8 mouse cellular contexts compared by ENCODE assay signal in genomic region chr1:90205223-90205622, GRCm38 (mm10). TPM values are rescaled to one million over a fixed set of nuclear protein-coding genes. Genes with fewer than 3 reads are reported as not detected.
A peak's percentile ranks its signal among the peaks of the same experiment; 100 is the strongest.
DNase-seq lines count a peak whose midpoint lies in the region; ATAC-seq and TF ChIP-seq lines count a peak whose summit lies in the region.

No protein-coding gene starts in this region.

- TF ChIP-seq RAD21 in CH12.LX (IDR thresholded peaks at IDR 0.05; ENCODE audit: low read depth, low read length), result peak; percentile 84

- H3K36me3 ChIP-seq in CH12.LX (replicated peaks in 1 of 2; ENCODE audit: control insufficient read depth in 1 of 2, insufficient read depth in 1 of 2, low read length in 1 of 2), result peaks cover under 1 to 33% of the 10 kb centered on the region in 2 experiments
- no peaks in the 10 kb centered on the region for H3K36me3 ChIP-seq in hindbrain, postnatal 0 days (ENCODE audit: insufficient read depth, low read length)
- peaks cover 11% of the 10 kb centered on the region; the same call in 1 of the 2 replicates for H3K36me3 ChIP-seq in midbrain, embryonic 12.5 days

- peak in 1 of 2 experiments; percentile 83; a peak in 2 of 4 replicates for TF ChIP-seq CTCF in CH12.LX (conservative IDR thresholded peaks at IDR 0.05 in 1 of 2, IDR thresholded peaks at IDR 0.05 in 1 of 2; ENCODE audit: low read depth in 2 of 2, low read length in 2 of 2)
- TF ChIP-seq CTCF in hindbrain, postnatal 0 days (IDR thresholded peaks at IDR 0.05; ENCODE audit: low read depth), result peak; percentile 75

- under 1% methylated on average over 6 of the region's 6 CpGs for WGBS in hindbrain, postnatal 0 days
- under 1% methylated on average over 6 of the region's 6 CpGs for WGBS in midbrain, embryonic 12.5 days

- H3K9me3 ChIP-seq in CH12.LX (replicated peaks; ENCODE audit: low read length), result no peaks in the 10 kb centered on the region
- no peaks in the 10 kb centered on the region for H3K9me3 ChIP-seq in hindbrain, postnatal 0 days (ENCODE audit: low read length)
- H3K9me3 ChIP-seq in midbrain, embryonic 12.5 days, result no peaks in the 10 kb centered on the region

- dilution Hi-C loops in CH12.LX (cut with MboI; ENCODE audit: extremely low pct_ligation_motif_present, extremely low pct_unique_long_range_greater_than_20kb, low sequenced_read_pairs), result no loop called here

- 0 out of 2 replicates have a peak, but pooled peaks have one; percentile 27 for TF ChIP-seq EP300 in CH12.LX (IDR thresholded peaks at IDR 0.05; ENCODE audit: low read length)

- H3K4me1 ChIP-seq in CH12.LX (ENCODE audit: control insufficient read depth in 1 of 2, insufficient read depth in 2 of 2), result peaks cover 28 to 67% of the 10 kb centered on the region in 2 experiments
- peaks cover 33% of the 10 kb centered on the region for H3K4me1 ChIP-seq in hindbrain, postnatal 0 days (ENCODE audit: insufficient read depth, low read length)
- H3K4me1 ChIP-seq in midbrain, embryonic 12.5 days, result peaks cover 63% of the 10 kb centered on the region

- peak overlapping the region; percentile 59 to 82 (median 75) for H3K4me3 ChIP-seq in CH12.LX (replicated peaks in 1 of 3; ENCODE audit: low read depth in 2 of 3, low read length in 2 of 3, poor library complexity in 1 of 3)
- peak overlapping the region; percentile 42 for H3K4me3 ChIP-seq in hindbrain, postnatal 0 days (ENCODE audit: low read length)
- peak overlapping the region; percentile 58 for H3K4me3 ChIP-seq in midbrain, embryonic 12.5 days

- DNase-seq in CH12.LX (ENCODE audit: extremely low read depth) (peak; percentile 67), adipocyte (ENCODE audit: low spot score) (peak; percentile 81)
- peak; percentile 76 for DNase-seq in forelimb bud, embryonic 11.5 days (ENCODE audit: low read depth, low spot score)
- peak; percentile 83 for DNase-seq in hindbrain, postnatal 0 days (ENCODE audit: low spot score)
- peak; percentile 56 for DNase-seq in left cerebral cortex, postnatal 4 days
- DNase-seq in testis, postnatal 10 days (ENCODE audit: low spot score), result peak; percentile 63

- in situ Hi-C loops in CH12.LX (cut with MboI; ENCODE audit: low pct_ligation_motif_present, low pct_unique_long_range_greater_than_20kb, low sequenced_read_pairs), result loop anchor here (10.0 kb wide), 1 partner anchor 390 kb away; no protein-coding TSS in a partner anchor

- peak; percentile 50; the same call in 1 of the 2 replicates for ATAC-seq in hindbrain, postnatal 0 days
- ATAC-seq in midbrain, embryonic 12.5 days (ENCODE audit: low FRiP score, low read depth), result peak; percentile 42
- no peak for ATAC-seq in megakaryocyte, adult 5-6 weeks (ENCODE audit: poor library complexity, severe bottlenecking)

- H3K27me3 ChIP-seq in CH12.LX (replicated peaks), result no peaks in the 10 kb centered on the region
- H3K27me3 ChIP-seq in hindbrain, postnatal 0 days (ENCODE audit: insufficient read depth, low read length), result no peaks in the 10 kb centered on the region
- peaks cover 24% of the 10 kb centered on the region for H3K27me3 ChIP-seq in midbrain, embryonic 12.5 days

- no peak for TF ChIP-seq POLR2A in CH12.LX (IDR thresholded peaks at IDR 0.05; ENCODE audit: low read depth, low read length)

- H3K4me2 ChIP-seq in CH12.LX (ENCODE audit: insufficient read depth, low read depth, poor library complexity, severe bottlenecking), result peak overlapping the region; percentile 96
- H3K4me2 ChIP-seq in hindbrain, postnatal 0 days (ENCODE audit: low read depth, low read length), result peak overlapping the region; percentile 56
- H3K4me2 ChIP-seq in midbrain, embryonic 12.5 days (replicated peaks), result peak overlapping the region; percentile 63

- H3K9ac ChIP-seq in CH12.LX (ENCODE audit: insufficient read depth, low read depth), result peak overlapping the region; percentile 50; the same call in 1 of the 2 replicates
- H3K9ac ChIP-seq in hindbrain, postnatal 0 days (replicated peaks; ENCODE audit: low read length), result peak overlapping the region; percentile 48; the same call in 1 of the 2 replicates
- peak overlapping the region; percentile 73 for H3K9ac ChIP-seq in midbrain, embryonic 12.5 days (replicated peaks)

- intact Hi-C loops in left cerebral cortex, postnatal 4 days (cut with DNase I), result loop anchor here (2.0 to 5.0 kb wide), 2 partner anchors 143 to 384 kb away; no protein-coding TSS in a partner anchor

- H3K27ac ChIP-seq in CH12.LX (ENCODE audit: insufficient read depth, low read depth), result no peak overlapping the region
- H3K27ac ChIP-seq in hindbrain, postnatal 0 days, result peak overlapping the region; percentile 3; the same call in 1 of the 2 replicates
- H3K27ac ChIP-seq in midbrain, embryonic 12.5 days (replicated peaks), result peak overlapping the region; percentile 84

- H3K79me2 ChIP-seq in CH12.LX (replicated peaks; ENCODE audit: control insufficient read depth, extremely low read depth, insufficient read depth, poor library complexity, severe bottlenecking), result peaks cover 46% of the 10 kb centered on the region

TF ChIP-seq in CH12.LX, 34 proteins besides CTCF, POLR2A, EP300 and RAD21 (continues in another document):
- TF ChIP-seq CHD1 (IDR thresholded peaks at IDR 0.05; ENCODE audit: low read depth, low read length) (peak; percentile 71; the same call in 1 of the 2 replicates), MYC (IDR thresholded peaks at IDR 0.05; ENCODE audit: low read depth, low read length) (0 out of 2 replicates have a peak, but pooled peaks have one; percentile 22), MXI1 (IDR thresholded peaks at IDR 0.05; ENCODE audit: low read depth, low read length) (peak; percentile 62; the same call in 1 of the 2 replicates), POLR2AphosphoS2 (IDR thresholded peaks at IDR 0.05; ENCODE audit: low read depth, low read length) (no peak), MAX (IDR thresholded peaks at IDR 0.05; ENCODE audit: low read length) (no peak), CHD2 (IDR thresholded peaks at IDR 0.05; ENCODE audit: low read length) (no peak), ELF1 (IDR thresholded peaks at IDR 0.05; ENCODE audit: low read depth, low read length) (peak; percentile 41; the same call in 1 of the 2 replicates), MAZ (IDR thresholded peaks at IDR 0.05; ENCODE audit: low read depth, low read length) (0 out of 2 replicates have a peak, but pooled peaks have one; percentile 28), SMC3 (IDR thresholded peaks at IDR 0.05; ENCODE audit: low read depth, low read length) (peak; percentile 91), TCF12 (IDR thresholded peaks at IDR 0.05; ENCODE audit: low read depth, low read length) (peak; percentile 45; the same call in 1 of the 2 replicates), MEF2A (IDR thresholded peaks at IDR 0.05; ENCODE audit: borderline replicate concordance, low read depth, low read length) (peak; percentile 48; the same call in 1 of the 2 replicates), IRF4 (IDR thresholded peaks at IDR 0.05; ENCODE audit: low read depth, low read length) (peak; percentile 64; the same call in 1 of the 2 replicates), ZMIZ1 (IDR thresholded peaks at IDR 0.05; ENCODE audit: low read depth, low read length) (no peak), ETS1 (conservative IDR thresholded peaks at IDR 0.05; ENCODE audit: low read depth, low read length) (0 out of 2 replicates have a peak, but pooled peaks have one; percentile 24), BHLHE40 (IDR thresholded peaks at IDR 0.05; ENCODE audit: low read depth, low read length) (no peak), USF2 (conservative IDR thresholded peaks at IDR 0.05; ENCODE audit: low read depth, low read length) (no peak), HCFC1 (IDR thresholded peaks at IDR 0.05; ENCODE audit: low read depth, low read length) (no peak; the same call in 1 of the 2 replicates), MAFK (IDR thresholded peaks at IDR 0.05; ENCODE audit: insufficient replicate concordance, low read length) (0 out of 2 replicates have a peak, but pooled peaks have one; percentile 36), UBTF (IDR thresholded peaks at IDR 0.05; ENCODE audit: low read depth, low read length) (peak; percentile 79; the same call in 1 of the 2 replicates), ZKSCAN1 (IDR thresholded peaks at IDR 0.05; ENCODE audit: borderline replicate concordance, low read depth, low read length) (no peak), NELFE (IDR thresholded peaks at IDR 0.05; ENCODE audit: low read depth, low read length) (no peak; the same call in 1 of the 2 replicates), RCOR1 (conservative IDR thresholded peaks at IDR 0.05; ENCODE audit: low read depth, low read length) (no peak), USF1 (IDR thresholded peaks at IDR 0.05; ENCODE audit: low read depth, low read length) (no peak), ZNF384 (IDR thresholded peaks at IDR 0.05; ENCODE audit: low read depth, low read length) (peak; percentile 24; the same call in 1 of the 2 replicates), TBP (conservative IDR thresholded peaks at IDR 0.05; ENCODE audit: low read depth, low read length) (peak; percentile 76; the same call in 1 of the 2 replicates), E2F4 (IDR thresholded peaks at IDR 0.05; ENCODE audit: insufficient replicate concordance, low read depth, low read length) (0 out of 2 replicates have a peak, but pooled peaks have one; percentile 41), SIN3A (IDR thresholded peaks at IDR 0.05; ENCODE audit: low read length) (peak; percentile 77)

RNA-seq across cellular contexts. Expression of gene Ackr3, which starts 1.4 kb away (rescaled TPM):
- 10.1 and 13.1 TPM in 2 replicates for total RNA-seq in CH12.LX (2012; rRNA removed)
- total RNA-seq in CH12.LX (2014; rRNA removed), result 18.0 and 23.1 TPM in 2 replicates
- 25.6 and 34.4 TPM in 2 replicates for polyA plus RNA-seq in CH12.LX (2012; ENCODE audit: insufficient read length, low read depth)
- total RNA-seq in hindbrain, postnatal 0 days (2014; rRNA removed), result 7.2 and 13.1 TPM in 2 replicates
- polyA plus RNA-seq in hindbrain, postnatal 0 days (2015; fragmentation: Nextera tagmentation; extraction: Ambion mirVana), result 7.4 and 7.8 TPM in 2 replicates
- 1 to 10 TPM; 7.3 to 9.0 TPM for total RNA-seq in left cerebral cortex, postnatal 4 days (2021)
- 26.6 and 27.4 TPM in 2 replicates for polyA plus RNA-seq in midbrain, embryonic 12.5 days (2016; fragmentation: Nextera tagmentation; extraction: Ambion mirVana)
- not detected in 2 replicates for total RNA-seq in megakaryocyte, adult 5-6 weeks (2015)
- not detected in 2 replicates for total RNA-seq in megakaryocyte, adult 5-6 weeks (2017)

RNA-seq across cellular contexts. Expression of gene Iqca, which starts 52.0 kb away (rescaled TPM):
- total RNA-seq in CH12.LX (2012; rRNA removed) (not detected in 2 replicates), CH12.LX (2014; rRNA removed) (0.19 TPM in 1 of 2 replicates, not detected in the other)
- 1.0 TPM in 1 of 2 replicates, not detected in the other for polyA plus RNA-seq in CH12.LX (2012; ENCODE audit: insufficient read length, low read depth)
- total RNA-seq in hindbrain, postnatal 0 days (2014; rRNA removed), result 0.58 and 1.8 TPM in 2 replicates
- polyA plus RNA-seq in hindbrain, postnatal 0 days (2015; fragmentation: Nextera tagmentation; extraction: Ambion mirVana), result 0.71 and 1.2 TPM in 2 replicates
- under 1 TPM; 0.79 to 0.88 TPM for total RNA-seq in left cerebral cortex, postnatal 4 days (2021)
- 0.59 TPM in 1 of 2 replicates, not detected in the other for polyA plus RNA-seq in midbrain, embryonic 12.5 days (2016; fragmentation: Nextera tagmentation; extraction: Ambion mirVana)
- total RNA-seq in megakaryocyte, adult 5-6 weeks (2015), result not detected in 2 replicates
- total RNA-seq in megakaryocyte, adult 5-6 weeks (2017), result not detected in 2 replicates
